Mouse (Mus musculus): ENCODE measurements around the gene Gm49325.

- TF ChIP-seq CTCF (conservative IDR thresholded peaks at IDR 0.05; ENCODE audit: low read length) (no peak), NANOG (IDR thresholded peaks at IDR 0.05; ENCODE audit: borderline replicate concordance, low read length) (no peak)
These were observed 16.3 kb downstream of the Gm49325 start, which contains the start of gene Ube2g2 for GRCm38 (mm10) chr10:77622055-77622988.

Data from E14TG2a.4 (cell line).